Mouse (Mus musculus): Measurements from ENCODE around the gene Vps52.
A peak's percentile ranks its signal among the peaks of the same experiment; 100 is the strongest.

Vps52 gene

GRCm38 (mm10) chr17:33932970-33933369, 22.6 kb upstream of the Vps52 start:
- Histone ChIP-seq H3K36me3 (ENCODE audit: insufficient read depth, low read length) (peaks cover 65% of the 10 kb centered on the region), H3K4me3 (replicated peaks; ENCODE audit: low read length) (peak overlapping the region; percentile 97), H3K9me3 (ENCODE audit: low read length) (no peaks in the 10 kb centered on the region), H3K4me1 (replicated peaks; ENCODE audit: low read depth, low read length) (peaks cover 77% of the 10 kb centered on the region), H3K27me3 (ENCODE audit: insufficient read depth, low read length) (no peaks in the 10 kb centered on the region)
- TF ChIP-seq NANOG (IDR thresholded peaks at IDR 0.05; ENCODE audit: borderline replicate concordance, low read length) = no peak

- TF ChIP-seq POU5F1 (IDR thresholded peaks at IDR 0.05; ENCODE audit: borderline replicate concordance, low read length) (no peak), NANOG (IDR thresholded peaks at IDR 0.05; ENCODE audit: borderline replicate concordance, low read length) (no peak), CTCF (conservative IDR thresholded peaks at IDR 0.05; ENCODE audit: low read length) (no peak)
- Histone ChIP-seq H3K36me3 (ENCODE audit: insufficient read depth, low read length) (peaks cover 72% of the 10 kb centered on the region), H3K9me3 (ENCODE audit: low read length) (no peaks in the 10 kb centered on the region), H3K27me3 (ENCODE audit: insufficient read depth, low read length) (no peaks in the 10 kb centered on the region), H3K4me3 (replicated peaks; ENCODE audit: low read length) (peak overlapping the region; percentile 56), H3K4me1 (replicated peaks; ENCODE audit: low read depth, low read length) (peaks cover 84% of the 10 kb centered on the region)
Measured at GRCm38 (mm10) chr17:33935422-33936055, 20.1 kb upstream of the Vps52 start.

GRCm38 (mm10) chr17:33936993-33937392, 18.6 kb upstream of the Vps52 start:
- Histone ChIP-seq H3K9me3 (ENCODE audit: low read length) (no peaks in the 10 kb centered on the region), H3K4me3 (replicated peaks; ENCODE audit: low read length) (0 out of 2 replicates have a peak overlapping the region, but pooled peaks have one; percentile 1), H3K27me3 (ENCODE audit: insufficient read depth, low read length) (no peaks in the 10 kb centered on the region), H3K4me1 (replicated peaks; ENCODE audit: low read depth, low read length) (peaks cover 81% of the 10 kb centered on the region), H3K36me3 (ENCODE audit: insufficient read depth, low read length) (peaks cover 78% of the 10 kb centered on the region)
- no peak for TF ChIP-seq NANOG (IDR thresholded peaks at IDR 0.05; ENCODE audit: borderline replicate concordance, low read length)

GRCm38 (mm10) chr17:33938783-33939182, 16.8 kb upstream of the Vps52 start:
- no peak for TF ChIP-seq NANOG (IDR thresholded peaks at IDR 0.05; ENCODE audit: borderline replicate concordance, low read length)
- TF ChIP-seq CTCF (conservative IDR thresholded peaks at IDR 0.05; ENCODE audit: low read length) = no peak
- no peak for TF ChIP-seq POU5F1 (IDR thresholded peaks at IDR 0.05; ENCODE audit: borderline replicate concordance, low read length)
- Histone ChIP-seq H3K4me3 (replicated peaks; ENCODE audit: low read length) (peak overlapping the region; percentile 99), H3K9me3 (ENCODE audit: low read length) (no peaks in the 10 kb centered on the region), H3K36me3 (ENCODE audit: insufficient read depth, low read length) (peaks cover 78% of the 10 kb centered on the region), H3K27me3 (ENCODE audit: insufficient read depth, low read length) (no peaks in the 10 kb centered on the region), H3K4me1 (replicated peaks; ENCODE audit: low read depth, low read length) (peaks cover 77% of the 10 kb centered on the region)

GRCm38 (mm10) chr17:33940206-33940805, 15.3 kb upstream of the Vps52 start, which contains the start of the genes Pfdn6 and Wdr46:
Gene Pfdn6 (minus strand): TSS chr17:33940343.
Gene Wdr46 (plus strand): TSS chr17:33940660.
- no peak for TF ChIP-seq CTCF (conservative IDR thresholded peaks at IDR 0.05; ENCODE audit: low read length)
- Histone ChIP-seq H3K4me1 (replicated peaks; ENCODE audit: low read depth, low read length) (peaks cover 66% of the 10 kb centered on the region), H3K4me3 (replicated peaks; ENCODE audit: low read length) (peak within 1 kb of the TSS; percentile 99), H3K36me3 (ENCODE audit: insufficient read depth, low read length) (peaks cover 78% of the 10 kb centered on the region), H3K9me3 (ENCODE audit: low read length) (no peaks in the 10 kb centered on the region), H3K27me3 (ENCODE audit: insufficient read depth, low read length) (no peaks in the 10 kb centered on the region)

- peak overlapping the region; percentile 99 for H3K4me3 ChIP-seq (replicated peaks; ENCODE audit: low read length)
- TF ChIP-seq CTCF (conservative IDR thresholded peaks at IDR 0.05; ENCODE audit: low read length) (no peak), NANOG (IDR thresholded peaks at IDR 0.05; ENCODE audit: borderline replicate concordance, low read length) (no peak), POU5F1 (IDR thresholded peaks at IDR 0.05; ENCODE audit: borderline replicate concordance, low read length) (no peak)
- H3K27me3 ChIP-seq (ENCODE audit: insufficient read depth, low read length) = no peaks in the 10 kb centered on the region
- peaks cover 78% of the 10 kb centered on the region for H3K36me3 ChIP-seq (ENCODE audit: insufficient read depth, low read length)
- H3K4me1 ChIP-seq (replicated peaks; ENCODE audit: low read depth, low read length) = peaks cover 59% of the 10 kb centered on the region
- no peaks in the 10 kb centered on the region for H3K9me3 ChIP-seq (ENCODE audit: low read length)
Measured at GRCm38 (mm10) chr17:33940981-33941380, 14.6 kb upstream of the Vps52 start.

- peaks cover 81% of the 10 kb centered on the region for H3K36me3 ChIP-seq (ENCODE audit: insufficient read depth, low read length)
- TF ChIP-seq POU5F1 (IDR thresholded peaks at IDR 0.05; ENCODE audit: borderline replicate concordance, low read length) (no peak), CTCF (conservative IDR thresholded peaks at IDR 0.05; ENCODE audit: low read length) (no peak), NANOG (IDR thresholded peaks at IDR 0.05; ENCODE audit: borderline replicate concordance, low read length) (no peak)
- peaks cover 56% of the 10 kb centered on the region for H3K4me1 ChIP-seq (replicated peaks; ENCODE audit: low read depth, low read length)
- no peaks in the 10 kb centered on the region for H3K27me3 ChIP-seq (ENCODE audit: insufficient read depth, low read length)
- no peaks in the 10 kb centered on the region for H3K9me3 ChIP-seq (ENCODE audit: low read length)
- peak overlapping the region; percentile 99 for H3K4me3 ChIP-seq (replicated peaks; ENCODE audit: low read length)
Measured at GRCm38 (mm10) chr17:33941381-33941780, 14.2 kb upstream of the Vps52 start.

GRCm38 (mm10) chr17:33943454-33943853, 12.2 kb upstream of the Vps52 start:
- peaks cover 53% of the 10 kb centered on the region for H3K4me1 ChIP-seq (replicated peaks; ENCODE audit: low read depth, low read length)
- TF ChIP-seq NANOG (IDR thresholded peaks at IDR 0.05; ENCODE audit: borderline replicate concordance, low read length) (no peak), POU5F1 (IDR thresholded peaks at IDR 0.05; ENCODE audit: borderline replicate concordance, low read length) (no peak), CTCF (conservative IDR thresholded peaks at IDR 0.05; ENCODE audit: low read length) (no peak)
- peaks cover 83% of the 10 kb centered on the region for H3K36me3 ChIP-seq (ENCODE audit: insufficient read depth, low read length)
- no peak overlapping the region for H3K4me3 ChIP-seq (replicated peaks; ENCODE audit: low read length)
- no peaks in the 10 kb centered on the region for H3K9me3 ChIP-seq (ENCODE audit: low read length)
- H3K27me3 ChIP-seq (ENCODE audit: insufficient read depth, low read length) = no peaks in the 10 kb centered on the region
